8 mouse cellular contexts compared by ENCODE assay signal in genomic region chr3:143240545-143241383, GRCm38 (mm10).
DNase-seq lines count a peak whose midpoint lies in the region; ATAC-seq lines count a peak whose summit lies in the region.
"Had no signal": no experiment of that assay in that cellular context is flagged by ENCODE, and none has a peak within 500 bp of the region (broad histone marks: within the 10 kb centered on the region; RNA-seq: fewer than 3 reads in every experiment).

No protein-coding gene starts in this region.

- DNase-seq in kidney, adult 9 months: peak; percentile 14
- DNase-seq in kidney, adult 8-10 months: no peak
- DNase-seq in right cerebral cortex, adult 18-20 months: peak; percentile 36
- DNase-seq in right cerebral cortex, postnatal 25 days: no peak
- no peak for DNase-seq in adrenal gland, postnatal 36 days
- no peak for DNase-seq in adrenal gland, postnatal 10 days
- DNase-seq: liver, embryonic 13.5 days had no signal

- peak; percentile 20; the same call in 1 of the 2 replicates for ATAC-seq in granulocyte monocyte progenitor cell, adult 5-6 weeks (replicated peaks; ENCODE audit: poor library complexity, severe bottlenecking)

Comparison
In these comparisons a context has a peak if more than half of its experiments do, and no peak if none do; other contexts are left out.
1. DNase-seq: peak in kidney, adult 9 months (single experiment) and right cerebral cortex, adult 18-20 months (single experiment); none in kidney, adult 8-10 months (0 of 2), right cerebral cortex, postnatal 25 days (single experiment), adrenal gland, postnatal 36 days (0 of 2) and adrenal gland, postnatal 10 days (single experiment).